Mouse (Mus musculus) hindbrain, embryonic 15.5 days (tissue): ENCODE measurements around the gene Slc38a11. TPM values are rescaled to one million over a fixed set of nuclear protein-coding genes. Genes with fewer than 3 reads are reported as not detected.

Experiments
- ATAC-seq: fragments of 200-750 bp; cut with Nextera tagmentation; 2 replicates; pipeline ENCODE4 v1.8.0; 2017; ENCODE audit warnings: low read depth, moderate number of reproducible peaks, moderate TSS enrichment; ENCODE audit not compliant: low FRiP score
- H3K27ac ChIP-seq: fragments of 300-500 bp; sonication (generic); replicated peaks from 2 replicates; pipeline ENCODE4 v1.5.1; 2015; ENCODE audit warnings: mild to moderate bottlenecking, inconsistent platforms
- H3K27me3 ChIP-seq: fragments of 300-500 bp; sonication (generic); 2 replicates; pipeline ENCODE4 v1.6.1; 2015; ENCODE audit warnings: control low read depth, inconsistent platforms
- H3K36me3 ChIP-seq: fragments of 300-500 bp; sonication (generic); 2 replicates; pipeline ENCODE4 v1.6.1; 2015; ENCODE audit warnings: control low read depth, inconsistent platforms
- H3K4me1 ChIP-seq: fragments of 300-500 bp; sonication (generic); replicated peaks from 2 replicates; pipeline ENCODE4 v1.6.1; 2015; ENCODE audit warnings: control low read depth, inconsistent platforms
- H3K4me2 ChIP-seq: fragments of 300-500 bp; sonication (generic); 2 replicates; pipeline ENCODE4 v1.6.1; 2015; ENCODE audit warnings: moderate library complexity, mild to moderate bottlenecking, inconsistent platforms
- H3K4me3 ChIP-seq: fragments of 300-500 bp; sonication (generic); 2 replicates; pipeline ENCODE4 v1.5.1; 2015; ENCODE audit warnings: mild to moderate bottlenecking, inconsistent platforms
- H3K9ac ChIP-seq: fragments of 300-500 bp; sonication (generic); 2 replicates; pipeline ENCODE4 v1.6.1; 2015; ENCODE audit warnings: inconsistent platforms
- H3K9me3 ChIP-seq: fragments of 300-500 bp; sonication (generic); 2 replicates; pipeline ENCODE4 v1.6.1; 2016; ENCODE audit warnings: control low read depth, inconsistent platforms
- WGBS: fragments of 180-500 bp; shearing (Covaris S2); methylation state at CpG from one replicate; pipeline ENCODE4 v1.1.7; 2015; 5-methylcytosine and 5-hydroxymethylcytosine counted together
- microRNA-seq: library from miRNA; unstranded; fragments of <30 nt; microRNA quantifications from one replicate; pipeline ENCODE4, GENCODE M21; 2016
- polyA plus RNA-seq: library from polyadenylated mRNA; unstranded; fragments of >200 nt; fragmentation: Nextera tagmentation; extraction: Ambion mirVana; gene quantifications from 2 replicates; pipeline ENCODE4 v1.2.1, GENCODE M21; 2015

The Slc38a11 gene
- polyA plus RNA-seq, 1 experiment from 2014 or later, result 0.92 TPM

GRCm38 (mm10) chr2:65268731-65269130, 95.1 kb downstream of the Slc38a11 start:
- H3K27me3 ChIP-seq, result no peaks in the 10 kb centered on the region
- no peak overlapping the region for H3K4me3 ChIP-seq
- no peak overlapping the region for H3K9ac ChIP-seq
- WGBS, result 90% methylated on average over 6 of the region's 6 CpGs
- H3K4me1 ChIP-seq, result no peaks in the 10 kb centered on the region
- H3K4me2 ChIP-seq, result no peak overlapping the region
- no peak overlapping the region for H3K27ac ChIP-seq
- no peaks in the 10 kb centered on the region for H3K9me3 ChIP-seq
- H3K36me3 ChIP-seq, result no peaks in the 10 kb centered on the region
- no peak for ATAC-seq

DNA sequence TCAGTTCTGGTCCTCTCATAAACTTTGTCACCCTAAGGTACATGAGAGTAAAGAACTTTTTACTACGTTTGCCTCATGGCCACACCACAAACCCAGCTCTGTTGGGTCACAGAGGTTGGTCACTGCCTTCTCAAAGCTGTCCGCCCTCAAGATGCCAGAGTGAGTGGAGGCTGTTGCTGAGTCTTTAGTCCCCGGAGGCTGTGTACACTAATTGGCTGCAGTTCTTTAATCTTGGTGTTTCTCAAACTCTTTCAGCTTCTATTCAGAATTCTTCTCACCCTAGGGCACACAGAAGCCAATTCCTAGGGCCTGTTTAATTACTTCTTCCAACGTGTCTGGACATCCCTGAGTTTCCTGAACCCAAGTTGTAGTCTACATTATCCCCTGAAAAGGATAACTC, 96.0 kb downstream of the Slc38a11 start:
- whole genome bisulfite sequencing, result 70% methylated on average over 4 of the region's 4 CpGs
- Histone ChIP-seq H3K9me3 (no peaks in the 10 kb centered on the region), H3K36me3 (no peaks in the 10 kb centered on the region), H3K4me1 (no peaks in the 10 kb centered on the region), H3K27me3 (no peaks in the 10 kb centered on the region), H3K4me2 (no peak overlapping the region), H3K27ac (no peak overlapping the region), H3K4me3 (no peak overlapping the region), H3K9ac (no peak overlapping the region)
- ATAC-seq, result no peak

GRCm38 (mm10) chr2:65266576-65267299, 97.1 kb downstream of the Slc38a11 start:
- WGBS, result 88% methylated on average over 5 of the region's 5 CpGs
- Histone ChIP-seq H3K27ac (no peak overlapping the region), H3K9me3 (no peaks in the 10 kb centered on the region), H3K4me3 (no peak overlapping the region), H3K27me3 (no peaks in the 10 kb centered on the region), H3K4me1 (no peaks in the 10 kb centered on the region), H3K4me2 (no peak overlapping the region), H3K36me3 (no peaks in the 10 kb centered on the region), H3K9ac (no peak overlapping the region)
- ATAC-seq, result no peak

Small RNA genes within 50 kb of the gene (microRNA-seq; reads per million reads assigned to microRNA genes)
- gene Mir6337, result not detected

Other genes starting within 250 kb of the Slc38a11 start
- 2.7 and 2.9 TPM in 2 replicates for gene Cobll1, start 124.6 kb downstream of the Slc38a11 start, polyA plus RNA-seq
- gene Scn3a, start 203.6 kb upstream of the Slc38a11 start, polyA plus RNA-seq, result 46.9 and 47.7 TPM in 2 replicates